Mouse (Mus musculus) brain, embryonic 14.5 days (tissue): ENCODE results near the gene Maml2.

Source experiments
- CTCF ChIP-seq: fragments of 200-500 bp; IDR thresholded peaks from 2 replicates; pipeline ENCODE4 v1.5.1; 2012; ENCODE audit warnings: inconsistent platforms, mild to moderate bottlenecking, moderate library complexity, borderline replicate concordance; ENCODE audit not compliant: insufficient read depth, insufficient read length; ENCODE audit errors: extremely low read depth
- POLR2A ChIP-seq: fragments of 200-500 bp; IDR thresholded peaks from 2 replicates; pipeline ENCODE4 v1.6.1; 2012; ENCODE audit warnings: mild to moderate bottlenecking, inconsistent platforms, borderline replicate concordance; ENCODE audit not compliant: poor library complexity, insufficient read depth, insufficient read length, severe bottlenecking; ENCODE audit errors: extremely low read depth

DNA sequence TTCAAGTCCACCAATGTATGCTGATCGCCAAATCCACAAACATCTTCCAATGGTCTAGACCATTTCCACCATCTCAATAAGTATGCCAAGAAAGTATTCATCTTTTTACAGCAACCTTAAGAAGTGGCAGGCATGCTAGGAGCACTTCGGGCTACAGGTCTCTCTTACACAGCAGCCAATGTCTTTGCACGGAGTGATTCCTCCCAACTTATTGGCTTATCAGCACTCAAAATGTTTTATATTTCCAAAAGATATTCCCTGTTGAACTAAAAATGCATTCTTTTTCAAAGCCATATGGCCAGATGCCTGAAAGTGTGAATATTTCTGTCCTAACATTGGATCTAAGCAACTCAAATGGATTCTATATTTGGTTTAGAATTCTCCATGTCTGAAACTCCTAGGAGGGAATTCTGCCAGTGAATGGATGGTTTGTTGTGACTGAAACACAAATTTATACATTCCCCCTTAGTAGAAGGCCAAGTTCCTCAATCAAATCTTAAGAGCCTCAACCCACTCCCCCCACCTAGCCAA, 326.2 kb downstream of the Maml2 start:
- no peak for TF ChIP-seq POLR2A
- no peak for TF ChIP-seq CTCF
